Mouse (Mus musculus): ENCODE measurements around the gene 2010300C02Rik.

DNA sequence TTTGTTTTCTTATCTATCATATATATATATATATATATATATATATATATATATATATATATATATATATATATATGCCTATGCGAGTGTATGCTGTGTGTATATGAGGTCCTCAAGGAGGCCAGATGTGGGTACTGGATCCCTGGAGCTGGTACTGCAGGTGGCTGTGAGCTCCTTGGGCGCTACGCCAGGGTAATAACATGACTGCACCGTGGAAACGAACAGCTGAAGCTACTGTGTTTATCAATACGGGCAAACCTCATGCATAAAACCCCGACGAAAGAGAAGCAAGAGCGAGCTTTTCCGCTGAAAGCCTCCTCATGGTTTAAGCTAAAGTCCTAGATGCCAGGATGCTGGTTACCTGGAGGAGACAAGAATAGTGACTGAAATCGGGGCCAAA, 22.2 kb upstream of the 2010300C02Rik start:
- TF ChIP-seq CTCF (IDR thresholded peaks at IDR 0.05; ENCODE audit: low read depth) (no peak), EP300 (optimal IDR thresholded peaks at IDR 0.05) (no peak)

Measured in stomach, postnatal 0 days (tissue).